Mouse (Mus musculus) ES-Bruce4 (cell line): ENCODE measurements at regions not wholly inside any gene's neighbourhood (a gene's known extent, or its start where the extent isn't known, plus 50 kb on each side); places are given as distances from the start of the nearest gene placed in this dataset.

Experiments
- H3K27ac ChIP-seq: 2 replicates; pipeline ENCODE4 v1.5.1; 2012; ENCODE audit warnings: low read length, inconsistent platforms; ENCODE audit not compliant: insufficient read depth
- H3K27me3 ChIP-seq: 2 replicates; pipeline ENCODE4 v1.6.1; 2012; ENCODE audit warnings: mild to moderate bottlenecking, low read length, inconsistent platforms; ENCODE audit not compliant: control insufficient read depth, poor library complexity, insufficient read depth, severe bottlenecking
- H3K36me3 ChIP-seq: 2 replicates; pipeline ENCODE4 v1.6.1; 2012; ENCODE audit warnings: inconsistent platforms, mild to moderate bottlenecking, low read length, moderate library complexity; ENCODE audit not compliant: control insufficient read depth, poor library complexity, insufficient read depth, severe bottlenecking
- H3K4me1 ChIP-seq: one replicate; pipeline ENCODE4 v1.8.1; 2011; ENCODE audit warnings: low read length; ENCODE audit not compliant: control insufficient read depth, insufficient read depth
- H3K4me3 ChIP-seq: 2 replicates; pipeline ENCODE4 v1.5.1; 2011; ENCODE audit warnings: low read depth, mild to moderate bottlenecking, low read length
- H3K9ac ChIP-seq: 2 replicates; pipeline ENCODE4 v1.6.1; 2012; ENCODE audit warnings: low read depth, mild to moderate bottlenecking, inconsistent platforms; ENCODE audit not compliant: poor library complexity, severe bottlenecking
- H3K9me3 ChIP-seq: replicated peaks from 2 replicates; pipeline ENCODE4 v1.6.1; 2012; ENCODE audit warnings: mild to moderate bottlenecking, low read length, inconsistent platforms; ENCODE audit not compliant: control insufficient read depth, poor library complexity, insufficient read depth, severe bottlenecking
- CTCF ChIP-seq: IDR thresholded peaks from one replicate; pipeline ENCODE4 v1.8.1; 2011; ENCODE audit warnings: low read depth, low read length
- EP300 ChIP-seq: IDR thresholded peaks from 2 replicates; pipeline ENCODE4 v1.6.1; 2011; ENCODE audit warnings: low read depth, low read length; ENCODE audit not compliant: insufficient read depth
- POLR2A ChIP-seq: IDR thresholded peaks from one replicate; pipeline ENCODE4 v1.8.1; 2011; ENCODE audit warnings: low read length; ENCODE audit not compliant: insufficient read depth

GRCm38 (mm10) chr13:107661414-107661813, 382.8 kb upstream of the Smim15 start:
- Histone ChIP-seq H3K4me3 (no peak overlapping the region), H3K9ac (no peak overlapping the region), H3K36me3 (no peaks in the 10 kb centered on the region), H3K4me1 (peaks cover 3% of the 10 kb centered on the region), H3K27me3 (no peaks in the 10 kb centered on the region), H3K9me3 (no peaks in the 10 kb centered on the region), H3K27ac (no peak overlapping the region)
- TF ChIP-seq CTCF (no peak), EP300 (no peak), POLR2A (no peak)

GRCm38 (mm10) chr13:107645865-107646645, 398.2 kb upstream of the Smim15 start:
- no peaks in the 10 kb centered on the region for H3K4me1 ChIP-seq
- no peaks in the 10 kb centered on the region for H3K27me3 ChIP-seq
- H3K36me3 ChIP-seq: no peaks in the 10 kb centered on the region
- H3K9ac ChIP-seq: peak overlapping the region; percentile 53; the same call in 1 of the 2 replicates
- H3K27ac ChIP-seq: no peak overlapping the region
- no peaks in the 10 kb centered on the region for H3K9me3 ChIP-seq
- TF ChIP-seq EP300 (no peak), POLR2A (no peak), CTCF (no peak)
- H3K4me3 ChIP-seq: 0 out of 2 replicates have a peak overlapping the region, but pooled peaks have one; percentile 42

GRCm38 (mm10) chr13:107645121-107645864, 399.0 kb upstream of the Smim15 start:
- peak overlapping the region; percentile 42 for H3K4me3 ChIP-seq
- H3K27ac ChIP-seq: no peak overlapping the region
- H3K27me3 ChIP-seq: no peaks in the 10 kb centered on the region
- TF ChIP-seq EP300 (no peak), CTCF (no peak), POLR2A (no peak)
- peak overlapping the region; percentile 53 for H3K9ac ChIP-seq
- no peaks in the 10 kb centered on the region for H3K4me1 ChIP-seq
- no peaks in the 10 kb centered on the region for H3K36me3 ChIP-seq
- no peaks in the 10 kb centered on the region for H3K9me3 ChIP-seq

GRCm38 (mm10) chr13:107644705-107645104, 399.5 kb upstream of the Smim15 start:
- H3K36me3 ChIP-seq: no peaks in the 10 kb centered on the region
- peak overlapping the region; percentile 53 for H3K9ac ChIP-seq
- H3K4me3 ChIP-seq: peak overlapping the region; percentile 42
- H3K9me3 ChIP-seq: no peaks in the 10 kb centered on the region
- H3K4me1 ChIP-seq: no peaks in the 10 kb centered on the region
- no peak overlapping the region for H3K27ac ChIP-seq
- no peaks in the 10 kb centered on the region for H3K27me3 ChIP-seq
- no peak for TF ChIP-seq POLR2A
- TF ChIP-seq CTCF: no peak
- no peak for TF ChIP-seq EP300

- Histone ChIP-seq H3K4me3 (no peak overlapping the region), H3K27ac (no peak overlapping the region), H3K27me3 (no peaks in the 10 kb centered on the region), H3K4me1 (no peaks in the 10 kb centered on the region), H3K9ac (no peak overlapping the region), H3K9me3 (no peaks in the 10 kb centered on the region), H3K36me3 (no peaks in the 10 kb centered on the region)
- TF ChIP-seq CTCF: no peak
- no peak for TF ChIP-seq EP300
- TF ChIP-seq POLR2A: no peak
These were observed 402.2 kb upstream of the Smim15 start for GRCm38 (mm10) chr13:107641926-107642657.

GRCm38 (mm10) chr13:107639620-107640019, 404.6 kb upstream of the Smim15 start:
- Histone ChIP-seq H3K36me3 (no peaks in the 10 kb centered on the region), H3K4me1 (no peaks in the 10 kb centered on the region), H3K27ac (no peak overlapping the region), H3K4me3 (no peak overlapping the region), H3K9me3 (no peaks in the 10 kb centered on the region), H3K9ac (no peak overlapping the region), H3K27me3 (no peaks in the 10 kb centered on the region)
- TF ChIP-seq POLR2A (no peak), EP300 (no peak), CTCF (no peak)
